Mouse (Mus musculus) lung, adult 2 months (tissue): ENCODE data around the gene Rrp1. TPM values are rescaled to one million over a fixed set of nuclear protein-coding genes. Genes with fewer than 3 reads are reported as not detected.
"Not testable (repeated sequence)": the region's sequence is repeated elsewhere in the genome, so short reads cannot be mapped to it uniquely, and the experiment has no call there.

ENCODE experiments used
- DNase-seq: peaks from one replicate; pipeline ENCODE4 v3.0.0; 2022
- H3K4me1 ChIP-seq: fragments of 200-500 bp; 2 replicates; pipeline ENCODE4 v1.6.1; 2011; ENCODE audit warnings: low read length; ENCODE audit not compliant: control insufficient read depth, insufficient read depth
- H3K4me3 ChIP-seq: fragments of 200-500 bp; replicated peaks from 2 replicates; pipeline ENCODE3; 2011; ENCODE audit warnings: low read depth, mild to moderate bottlenecking, control low read depth, low read length; ENCODE audit errors: extremely low read depth
- CTCF ChIP-seq: fragments of 200-500 bp; IDR thresholded peaks from 2 replicates; pipeline ENCODE4 v1.5.1; 2011; ENCODE audit warnings: mild to moderate bottlenecking, low read length, control low read depth; ENCODE audit not compliant: insufficient read depth
- POLR2A ChIP-seq: fragments of 200-500 bp; IDR thresholded peaks from 2 replicates; pipeline ENCODE4 v1.6.1; 2011; ENCODE audit warnings: low read depth, mild to moderate bottlenecking, control low read depth, low read length, borderline replicate concordance; ENCODE audit errors: extremely low read depth
- WGBS: fragments of 180-500 bp; shearing (Covaris S2); methylation state at CpG from one replicate; pipeline ENCODE4 v1.1.7; 2018; 5-methylcytosine and 5-hydroxymethylcytosine counted together
- polyA plus RNA-seq: library from polyadenylated mRNA; depleted of rRNA; stranded (reverse); fragments of >200 nt; gene quantifications from 2 replicates; pipeline ENCODE4 v1.2.3, GENCODE M21; 2012

The Rrp1 gene
- polyA plus RNA-seq, 1 experiment, result 82.5 TPM

- TF ChIP-seq POLR2A (no peak), CTCF (no peak)
- peak; percentile 27 for DNase-seq
- 33% methylated on average over 6 of the region's 6 CpGs for WGBS
These were observed 13.4 kb upstream of the Rrp1 start for GRCm38 (mm10) chr10:78426117-78426735.

GRCm38 (mm10) chr10:78425181-78426041, 12.6 kb upstream of the Rrp1 start, which contains the start of gene Cstb:
Gene Cstb (plus strand): TSS chr10:78425669.
- peak; percentile 76; the same call in 1 of the 2 replicates for TF ChIP-seq POLR2A
- no peak for TF ChIP-seq CTCF
- Histone ChIP-seq H3K4me3 (peak within 1 kb of the TSS; percentile 98), H3K4me1 (no peaks in the 10 kb centered on the region)
- WGBS, result 1% methylated on average over 40 of the region's 40 CpGs
- peak; percentile 87 for DNase-seq

More at GRCm38 (mm10) chr10:78426117-78426735, 13.4 kb upstream of the Rrp1 start:
- no peaks in the 10 kb centered on the region for H3K4me1 ChIP-seq
- H3K4me3 ChIP-seq, result peak overlapping the region; percentile 98

DNA sequence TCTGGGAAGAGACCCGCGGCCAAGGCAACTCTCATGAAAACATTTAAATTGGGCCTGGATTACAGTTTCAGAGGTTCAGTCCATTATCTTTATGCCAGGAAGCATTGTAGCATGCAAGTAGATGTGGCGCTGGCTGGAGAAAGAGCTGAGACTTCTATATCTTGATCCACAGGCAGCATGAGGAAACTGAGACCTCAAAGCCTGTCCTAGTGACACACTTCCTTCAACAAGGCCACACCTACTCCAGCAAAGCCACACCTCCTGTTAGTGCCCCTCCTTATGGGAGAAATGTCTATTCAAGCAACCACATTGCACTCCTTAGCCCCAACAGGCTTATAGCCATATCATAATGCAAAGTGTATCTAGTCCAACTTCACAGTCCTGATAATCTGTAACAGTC, 9.8 kb upstream of the Rrp1 start:
- no peaks in the 10 kb centered on the region for H3K4me1 ChIP-seq
- TF ChIP-seq CTCF (no peak), POLR2A (no peak)
- H3K4me3 ChIP-seq, result no peak overlapping the region
- no peak for DNase-seq
- WGBS, result 90% methylated on average over 3 of the region's 3 CpGs

GRCm38 (mm10) chr10:78420929-78421328, 8.1 kb upstream of the Rrp1 start:
- Histone ChIP-seq H3K4me3 (no peak overlapping the region), H3K4me1 (no peaks in the 10 kb centered on the region)
- no peak for DNase-seq
- WGBS, result 76% methylated on average over 2 of the region's 2 CpGs
- no peak for TF ChIP-seq CTCF
- no peak for TF ChIP-seq POLR2A

DNA sequence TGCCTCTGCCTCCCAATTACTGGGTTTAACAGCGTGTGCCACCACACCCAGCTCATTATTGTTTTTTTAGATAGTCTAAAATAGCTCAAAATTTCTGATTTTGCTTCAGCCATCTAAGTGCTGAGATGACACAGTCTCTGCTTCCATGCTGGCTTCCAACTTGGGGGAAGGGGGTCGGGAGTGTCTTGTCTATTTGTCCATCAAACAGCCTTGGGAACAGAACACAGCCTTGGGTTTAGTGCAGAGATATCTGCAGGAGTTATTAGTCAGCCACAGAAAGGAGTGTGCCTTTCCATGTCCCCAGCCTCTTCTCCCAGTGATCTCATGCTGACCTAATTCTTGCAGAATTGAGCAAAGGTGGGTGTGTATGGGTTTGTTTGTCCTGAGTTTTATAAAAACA, 5.9 kb upstream of the Rrp1 start:
- Histone ChIP-seq H3K4me3 (no peak overlapping the region), H3K4me1 (no peaks in the 10 kb centered on the region)
- no peak for DNase-seq
- WGBS, result 74% methylated on average over 2 of the region's 2 CpGs
- TF ChIP-seq CTCF (no peak), POLR2A (no peak)

GRCm38 (mm10) chr10:78417888-78418287, 5.0 kb upstream of the Rrp1 start:
- no peak overlapping the region for H3K4me3 ChIP-seq
- 54% methylated on average over 5 of the region's 5 CpGs for WGBS
- TF ChIP-seq POLR2A (no peak), CTCF (no peak)
- no peak for DNase-seq
- no peaks in the 10 kb centered on the region for H3K4me1 ChIP-seq

DNA sequence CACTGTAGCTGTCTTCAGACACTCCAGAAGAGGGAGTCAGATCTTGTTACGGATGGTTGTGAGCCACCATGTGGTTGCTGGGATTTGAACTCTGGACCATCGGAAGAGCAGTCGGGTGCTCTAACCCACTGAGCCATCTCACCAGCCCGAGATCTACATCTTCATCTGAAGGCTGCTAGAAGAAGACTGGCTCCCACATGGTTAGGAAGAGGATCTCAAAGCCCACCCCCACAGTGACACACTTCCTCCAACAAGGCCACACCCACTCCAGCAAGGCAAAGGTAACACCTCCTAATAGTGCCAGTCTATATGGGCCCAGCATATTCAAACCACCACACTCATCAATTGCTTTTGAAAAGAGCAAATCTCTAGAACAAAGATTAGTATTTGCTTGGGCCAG, 2.1 kb upstream of the Rrp1 start:
- not testable (repeated sequence) for DNase-seq, H3K4me3 ChIP-seq
- 91% methylated on average over 3 of the region's 4 CpGs for WGBS

DNA sequence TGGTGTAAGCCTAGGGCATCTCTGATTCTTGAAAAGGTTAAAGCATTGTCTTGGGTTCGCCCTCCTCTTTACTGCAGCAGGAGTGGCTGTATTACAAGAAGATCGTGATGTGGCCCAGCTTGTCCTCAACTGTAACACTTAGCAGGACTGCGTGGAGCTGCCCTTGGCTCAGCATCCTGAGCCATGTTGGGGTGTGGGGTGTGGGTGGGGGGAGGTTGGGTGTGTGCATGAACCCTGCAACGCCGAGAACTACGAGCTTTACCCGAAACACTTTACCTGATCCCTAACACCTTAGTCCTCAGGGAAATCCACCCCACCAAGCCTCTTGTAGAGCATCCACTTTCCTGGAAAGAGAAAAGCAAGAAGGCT, 293 bp upstream of the Rrp1 start:
- Histone ChIP-seq H3K4me3 (peak overlapping the region; percentile 80), H3K4me1 (no peaks in the 10 kb centered on the region)
- WGBS, result 38% methylated on average over 7 of the region's 7 CpGs
- DNase-seq, result no peak
- no peak for TF ChIP-seq POLR2A
- TF ChIP-seq CTCF, result no peak

More for the DNA sequence above, 2.1 kb upstream of the Rrp1 start:
- H3K4me1 ChIP-seq, result not testable (repeated sequence)

- Histone ChIP-seq H3K4me1 (no peaks in the 10 kb centered on the region), H3K4me3 (peak overlapping the region; percentile 80)
- DNase-seq, result no peak
- TF ChIP-seq CTCF (no peak), POLR2A (no peak)
- 9% methylated on average over 8 of the region's 8 CpGs for WGBS
These were observed 992 bp downstream of the Rrp1 start for GRCm38 (mm10) chr10:78411851-78412250.
